Mouse (Mus musculus): ENCODE measurements around the gene Polh.
A peak's percentile ranks its signal among the peaks of the same experiment; 100 is the strongest.

The Polh gene

DNA sequence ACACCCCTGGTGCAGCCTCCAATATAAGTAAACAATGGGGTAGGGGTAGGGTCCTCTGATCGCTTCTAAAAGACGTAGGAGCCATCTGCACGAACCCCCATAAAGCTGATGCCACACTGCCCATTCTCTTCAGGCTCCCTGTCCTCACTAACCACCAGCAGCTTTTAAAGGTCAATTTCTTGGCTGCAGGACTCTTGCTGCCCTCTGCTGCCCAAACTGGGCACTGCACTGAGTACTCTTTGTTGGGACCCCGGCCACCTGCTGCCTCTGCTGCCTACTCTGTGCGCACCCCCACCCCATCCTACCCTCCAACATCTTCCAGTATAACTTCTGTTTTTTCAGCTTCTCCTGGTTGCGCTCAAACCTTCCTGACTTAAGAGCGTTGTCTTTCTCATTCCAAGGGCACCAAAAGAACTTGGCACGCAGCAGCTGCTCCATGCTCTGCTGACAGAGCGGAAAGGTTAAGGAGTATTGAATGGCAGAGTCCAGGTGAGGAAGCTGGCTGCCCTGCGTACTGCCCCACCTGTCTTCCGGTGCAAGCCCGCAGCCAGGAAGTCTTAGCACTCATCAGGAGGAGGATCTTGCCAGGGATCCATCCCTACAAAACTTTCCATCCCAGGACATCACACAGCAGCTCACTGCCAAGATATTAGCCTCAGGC, 70.3 kb downstream of the Polh start:
- DNase-seq (ENCODE audit: low spot score in 2 of 2): peak; percentile 67 to 88

DNA sequence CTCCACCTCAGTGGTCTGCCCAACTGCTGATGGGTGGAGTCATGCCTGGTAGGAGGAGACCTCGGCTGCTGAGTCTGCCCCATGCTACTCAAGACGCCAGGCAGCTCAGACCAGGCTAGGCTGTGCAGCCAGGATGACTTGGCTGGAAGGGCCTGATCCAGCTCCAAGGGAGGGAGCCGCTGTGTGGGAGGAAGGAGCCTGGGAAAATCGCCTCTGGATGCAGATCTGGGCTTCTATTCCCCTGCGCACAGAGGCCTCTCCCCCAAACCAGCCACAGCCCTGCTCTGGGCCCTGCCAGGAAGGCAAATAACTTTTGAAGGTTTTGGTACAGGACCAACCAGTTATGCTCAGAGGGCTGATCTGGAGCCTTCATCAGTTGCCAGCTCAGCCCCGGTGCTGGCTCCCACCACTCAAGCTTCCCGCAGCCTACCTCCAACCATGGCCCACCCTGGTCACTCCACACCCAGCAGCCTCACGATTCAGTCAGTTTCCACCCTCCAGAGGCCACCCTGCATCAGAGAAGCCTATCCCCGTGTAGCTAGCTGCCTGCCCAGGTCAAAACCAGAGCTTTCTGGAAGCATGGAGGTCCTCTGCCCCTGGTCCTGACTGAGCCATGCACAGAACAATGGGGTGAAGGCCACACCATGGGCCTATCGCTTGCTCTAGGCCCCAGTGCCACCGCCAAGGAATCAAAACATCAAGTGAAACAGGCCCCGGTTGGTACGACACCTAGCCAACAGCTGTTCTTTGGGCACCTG, 72.5 kb downstream of the Polh start:
- no peak for DNase-seq (ENCODE audit: low spot score in 2 of 2)

DNA sequence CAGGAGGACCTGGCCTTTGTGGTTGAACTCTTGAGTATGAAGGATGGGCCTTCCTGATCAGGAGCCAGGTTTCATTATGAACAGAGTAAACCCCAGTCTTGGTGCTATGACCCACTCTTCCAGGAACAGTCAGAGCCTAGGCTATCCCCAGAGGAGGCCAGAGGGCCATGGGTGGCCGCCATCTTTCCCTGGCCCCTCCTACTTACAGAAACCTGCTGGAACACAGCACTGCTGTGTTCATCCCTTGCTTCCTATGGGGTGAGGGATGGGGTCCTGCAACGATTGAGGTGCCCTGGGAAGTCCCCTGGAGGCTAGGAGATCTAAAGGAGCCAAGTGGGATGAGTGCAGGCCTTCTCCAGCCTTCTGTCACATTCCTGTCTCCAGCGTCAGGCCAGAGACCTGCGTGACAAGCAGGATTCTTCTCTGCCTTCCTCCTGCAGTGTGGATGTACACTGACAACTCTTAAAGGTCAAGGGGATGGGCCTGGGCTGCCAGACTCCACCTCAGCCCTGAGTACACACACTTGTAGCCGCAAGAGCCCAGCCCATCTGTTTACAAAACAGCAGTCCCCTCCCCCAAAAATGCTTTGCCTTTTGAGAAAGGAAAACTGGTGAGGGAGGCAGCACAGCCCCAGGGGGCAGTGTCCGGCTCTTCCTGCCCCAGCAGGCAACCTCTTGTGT, 74.5 kb downstream of the Polh start:
- no peak for DNase-seq (ENCODE audit: low spot score in 2 of 2)

DNA sequence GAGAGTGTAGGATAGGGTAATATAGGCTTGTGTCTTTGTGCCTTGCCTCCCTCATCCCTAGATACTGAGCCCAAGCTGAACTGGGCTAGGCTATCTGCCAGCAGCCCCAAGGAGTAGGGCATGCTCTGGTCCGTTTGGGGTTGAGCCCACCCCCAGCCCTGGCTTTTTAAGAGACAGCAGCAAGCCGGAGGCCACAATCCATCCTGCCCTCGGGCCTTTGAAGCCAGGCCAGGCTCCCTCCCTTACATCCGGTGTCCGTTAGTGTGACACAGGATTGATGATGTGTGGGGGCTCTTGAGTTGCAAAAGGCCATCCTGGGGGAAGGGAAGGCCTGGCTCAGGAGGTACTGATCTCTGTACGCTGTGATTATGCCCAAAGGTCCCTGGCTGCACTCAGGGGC, 75.8 kb downstream of the Polh start:
- DNase-seq (ENCODE audit: low spot score in 2 of 2): no peak

DNA sequence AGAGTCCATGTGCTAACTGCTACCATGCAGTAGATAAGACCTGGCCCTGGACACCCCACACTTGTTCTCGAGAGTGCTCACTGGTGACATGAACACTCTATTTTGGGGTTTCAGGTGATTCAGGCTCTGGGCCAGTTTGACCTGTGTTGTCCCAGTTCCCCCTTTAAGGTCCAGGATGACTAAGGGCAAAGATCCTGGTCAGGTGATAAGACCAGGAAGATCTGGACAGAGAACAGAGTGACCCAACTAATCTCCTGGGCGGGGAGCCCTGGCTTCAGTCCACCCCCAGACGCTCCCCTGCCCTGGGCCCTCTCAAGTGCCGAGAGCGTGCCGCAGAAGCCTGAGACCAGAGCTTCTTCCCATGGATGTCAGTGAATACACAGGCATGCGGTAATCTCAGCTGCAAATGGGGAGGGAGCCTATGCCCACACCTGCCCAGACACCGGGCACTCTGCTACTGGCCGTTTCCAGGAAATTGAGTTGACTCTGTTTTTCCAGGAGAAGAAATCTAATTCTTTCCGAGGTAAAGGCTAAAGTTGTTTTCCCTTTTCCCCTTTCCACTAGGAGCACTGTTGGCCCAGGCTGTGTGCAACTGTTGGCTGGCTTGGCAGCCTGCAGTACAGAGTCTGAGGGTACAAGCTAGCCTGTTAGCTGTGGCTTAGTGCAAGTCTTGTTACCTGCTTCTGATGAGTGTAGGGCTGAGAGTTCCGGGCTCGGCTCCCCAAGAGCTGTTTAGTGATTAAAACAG, 78.3 kb downstream of the Polh start:
- DNase-seq (ENCODE audit: low spot score in 2 of 2): no peak

DNA sequence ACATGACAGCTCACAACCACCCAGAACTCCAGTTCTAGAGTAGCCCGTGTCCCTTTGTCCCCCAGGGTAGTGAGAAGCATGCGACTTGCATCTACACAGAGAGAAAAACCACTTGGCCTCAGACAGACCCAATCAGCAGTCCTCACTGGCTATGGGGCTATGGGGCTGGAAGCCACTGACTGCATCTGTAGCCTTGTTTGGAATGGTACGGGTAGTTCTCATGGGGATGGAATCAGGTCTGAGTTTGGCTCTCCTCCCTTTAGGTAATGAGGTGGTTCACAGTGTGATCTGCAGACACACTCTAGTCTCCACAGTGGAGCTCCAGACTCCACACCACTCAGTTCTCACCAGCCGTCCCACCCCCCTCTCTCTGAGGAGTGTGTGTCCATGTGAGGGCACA, 79.2 kb downstream of the Polh start:
- DNase-seq (ENCODE audit: low spot score in 2 of 2): no peak

DNA sequence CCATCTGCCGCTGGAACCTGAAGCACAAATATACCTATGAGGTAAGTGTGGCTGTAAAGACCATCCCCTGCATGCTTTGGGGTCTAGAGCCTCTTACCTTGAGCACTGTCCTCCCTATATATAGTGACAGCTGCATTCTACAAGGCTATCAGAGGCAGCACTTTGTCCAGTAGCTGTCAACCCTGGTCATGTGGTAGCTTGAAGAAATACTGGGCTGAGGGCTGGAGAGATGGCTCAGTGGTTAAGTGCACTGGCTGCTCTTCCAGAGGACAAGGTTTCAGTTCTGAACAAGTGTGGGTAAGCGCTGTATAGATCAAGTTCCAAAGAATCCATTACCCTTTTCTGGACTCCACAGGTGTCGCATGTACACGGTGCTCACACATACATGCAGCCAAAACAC, 79.7 kb downstream of the Polh start:
- no peak for DNase-seq (ENCODE audit: low spot score in 2 of 2)

All from cerebellum, postnatal 4 days (tissue).